Mouse (Mus musculus): ENCODE results near the gene Trank1.

Gene Trank1

DNA sequence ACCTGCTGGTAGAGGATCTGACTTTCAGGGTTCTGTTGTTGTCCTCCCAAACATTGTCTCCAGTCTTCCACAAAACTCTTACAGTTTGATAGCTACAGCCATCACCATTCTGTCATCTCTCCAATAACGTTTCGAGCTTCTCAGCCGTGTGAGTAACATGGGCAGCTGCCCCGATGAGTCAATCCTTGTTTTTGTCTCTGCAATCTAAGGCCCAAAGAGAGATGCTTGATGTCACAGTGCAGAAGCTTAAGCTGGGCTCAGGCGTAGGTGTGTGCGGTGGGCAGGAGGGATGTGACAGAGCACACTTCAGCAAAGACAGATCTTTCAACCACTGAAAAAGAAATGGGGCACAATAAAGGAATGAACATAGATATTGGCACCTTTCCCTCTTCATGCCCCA lies 7.5 kb upstream of the Trank1 start:
- no peak for DNase-seq

DNA sequence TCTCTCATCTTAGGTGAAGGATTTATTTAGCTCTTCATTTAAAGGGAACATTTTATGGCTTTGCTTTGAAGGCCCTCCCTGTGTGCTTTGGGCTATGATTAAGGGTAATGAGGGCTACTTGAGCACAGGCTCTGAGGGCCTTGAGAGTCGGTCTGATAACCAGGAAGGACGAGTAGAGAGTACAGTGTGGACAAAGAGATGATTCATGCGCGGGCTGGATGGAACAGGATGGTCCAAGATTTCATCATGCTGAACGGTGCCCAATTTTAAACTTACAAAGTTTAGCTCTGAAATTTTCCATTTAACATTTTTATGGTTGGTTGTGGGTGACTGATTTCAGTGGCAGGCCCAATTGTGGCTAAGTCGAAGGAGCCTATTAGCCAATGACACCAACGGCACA lies 5.4 kb upstream of the Trank1 start:
- no peak for DNase-seq

DNA sequence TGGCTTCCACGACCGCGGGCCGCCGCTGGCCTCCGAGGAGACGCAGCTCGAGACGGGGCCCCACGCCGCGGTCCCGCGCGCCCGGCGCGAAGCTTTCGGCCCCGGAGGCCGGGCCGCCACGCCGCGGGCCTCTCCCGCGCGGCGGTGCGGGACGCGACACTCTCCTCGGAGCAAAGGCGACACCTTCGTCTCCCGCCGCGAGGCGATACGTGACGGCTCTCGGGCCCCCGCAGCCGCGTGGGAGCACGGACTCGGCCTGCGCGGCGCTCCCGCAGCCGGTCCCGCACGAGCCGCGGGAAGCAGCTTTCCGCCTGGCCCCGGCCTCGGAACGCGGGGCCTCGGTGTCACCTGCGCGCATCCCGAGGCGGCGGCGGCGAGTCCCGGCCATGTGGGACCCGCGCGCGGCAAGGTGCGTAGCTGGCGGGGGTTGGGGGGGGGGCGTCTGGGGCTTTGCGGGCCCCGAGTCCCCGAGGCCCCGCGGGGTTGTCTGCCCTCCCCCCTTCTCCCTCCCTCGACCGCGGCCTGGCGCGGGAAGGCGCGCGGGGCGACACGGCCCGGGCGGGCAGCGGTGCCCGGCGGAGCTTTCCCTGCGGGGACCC lies 403 bp downstream of the Trank1 start:
- peak; percentile 21 for DNase-seq

DNA sequence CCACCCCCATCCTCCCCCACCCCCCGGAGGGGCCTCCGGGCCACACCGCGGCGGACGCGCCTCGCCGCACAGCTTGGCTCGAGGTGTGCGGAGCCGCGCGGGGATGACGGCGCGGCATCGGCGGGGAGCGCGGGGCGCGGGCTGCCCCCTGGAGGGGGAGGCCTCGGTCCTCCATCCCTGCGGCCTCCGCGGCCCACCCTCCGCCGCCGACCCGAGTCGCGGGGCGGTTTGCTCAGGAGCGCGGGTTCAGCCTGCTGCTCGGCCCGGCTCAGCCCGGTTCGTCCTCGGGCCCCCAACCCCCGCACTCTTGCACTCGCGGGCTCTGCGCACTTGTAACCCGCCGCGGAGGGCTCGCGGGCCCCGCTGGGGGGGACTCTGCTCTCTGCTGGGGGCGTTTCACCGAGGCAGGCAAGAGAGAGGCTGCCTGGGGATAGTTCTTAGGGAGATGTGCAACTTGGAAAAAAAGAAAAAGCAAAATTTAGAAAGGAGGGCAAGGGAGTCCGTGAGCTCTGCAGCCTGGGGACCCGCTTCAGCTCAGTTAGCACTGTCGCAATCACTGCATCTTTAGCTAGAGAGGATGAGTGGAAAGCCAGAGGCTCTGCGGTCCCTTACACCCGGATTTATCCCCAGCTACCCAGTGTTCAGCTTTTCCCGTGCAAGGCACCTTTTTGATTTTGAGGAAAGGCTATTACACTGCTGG lies 1.1 kb downstream of the Trank1 start:
- peak; percentile 34 for DNase-seq

DNA sequence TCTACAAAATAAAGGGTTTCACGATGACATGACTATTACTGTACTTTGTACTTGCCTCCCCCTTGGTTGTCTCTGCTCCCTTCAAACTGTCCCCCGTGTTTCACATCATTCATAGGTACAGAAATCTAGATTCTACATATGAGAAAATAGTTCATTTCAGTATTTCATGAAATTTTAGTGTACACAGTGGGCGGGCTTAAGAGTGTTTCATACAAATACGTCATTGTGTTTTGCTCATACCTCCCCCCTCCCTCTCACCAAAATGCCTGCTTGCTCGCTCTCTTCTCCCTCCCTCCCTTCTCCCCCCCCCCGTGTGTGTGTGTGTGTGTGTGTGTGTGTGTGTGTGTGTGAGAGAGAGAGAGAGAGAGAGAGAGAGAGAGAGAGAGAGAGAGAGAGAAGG lies 1.8 kb downstream of the Trank1 start:
- DNase-seq = no peak

DNA sequence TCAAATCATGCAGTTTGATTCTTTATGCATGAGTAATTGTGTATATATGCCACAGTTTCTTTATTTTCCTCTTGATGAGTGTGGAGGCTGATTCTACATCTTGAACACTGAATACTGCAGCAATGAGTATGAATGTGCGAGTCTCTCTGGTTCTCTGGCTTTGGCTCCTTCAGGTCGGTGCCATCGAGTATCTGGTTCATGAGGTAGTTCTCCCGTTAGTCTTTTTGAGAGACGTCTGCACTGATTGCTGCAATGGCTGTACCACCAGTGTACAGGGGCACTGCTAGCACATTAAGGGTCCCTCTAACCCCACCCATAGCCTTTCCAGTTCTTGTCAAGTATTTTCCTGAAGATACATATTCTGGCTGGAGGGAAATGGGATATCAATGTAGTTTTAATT lies 2.3 kb downstream of the Trank1 start:
- no peak for DNase-seq

DNA sequence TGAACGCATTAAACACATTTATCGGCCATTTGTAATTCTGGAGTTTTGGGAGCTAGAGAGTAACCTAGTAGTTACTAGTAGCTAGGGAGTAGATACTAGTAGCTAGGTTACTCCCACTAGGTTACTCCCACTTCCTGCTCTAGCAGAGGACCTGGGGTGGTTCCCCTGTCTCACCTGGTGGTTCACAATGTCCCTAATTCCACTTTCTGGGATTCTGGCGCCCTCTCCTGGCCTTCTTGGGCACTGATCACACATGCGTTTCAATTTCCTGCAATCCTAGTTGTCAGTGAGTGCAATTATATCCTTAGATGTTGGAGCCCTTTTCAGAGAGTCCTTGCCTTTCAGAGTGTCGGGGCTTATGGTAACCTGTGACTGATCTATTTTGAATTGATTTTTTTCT lies 2.7 kb downstream of the Trank1 start:
- peak; percentile 57 for DNase-seq

DNA sequence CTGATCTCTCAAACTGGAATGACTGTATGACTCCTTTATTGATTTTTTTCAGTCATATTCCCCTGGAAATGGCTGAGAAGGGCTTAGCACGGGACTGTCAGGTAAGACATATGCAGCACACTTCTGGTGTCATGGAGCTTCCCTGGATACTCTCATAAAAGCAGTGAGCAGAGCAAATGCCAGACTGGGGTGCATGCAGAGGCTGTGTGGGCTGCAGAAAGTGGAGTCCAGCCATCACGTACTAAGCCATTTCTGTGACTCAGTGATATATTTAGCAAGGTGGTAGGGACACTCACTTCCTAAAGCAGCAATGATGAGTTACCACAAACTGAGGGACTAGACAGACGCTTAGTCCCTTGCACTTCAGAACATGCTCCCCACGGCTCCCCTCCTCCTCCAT lies 9.4 kb downstream of the Trank1 start:
- DNase-seq = no peak

DNA sequence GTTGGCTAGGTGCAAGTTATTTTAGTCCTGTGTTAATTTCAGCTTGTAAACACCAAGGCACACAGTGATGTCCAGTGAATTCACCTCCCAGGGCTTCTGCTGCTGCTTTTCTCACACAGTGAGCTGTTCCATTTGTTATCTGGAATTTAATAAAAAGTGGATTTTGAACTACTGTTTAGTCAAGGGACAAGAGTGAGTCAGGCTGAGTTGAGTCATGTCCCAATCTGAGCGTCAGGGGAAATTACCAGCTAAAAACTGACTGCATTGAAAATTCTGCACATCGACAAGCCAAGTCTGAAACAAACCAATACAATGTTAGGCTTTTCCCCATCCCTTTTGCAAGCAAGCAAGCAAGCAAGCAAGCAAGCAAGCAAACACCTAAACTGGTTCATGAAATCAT lies 13.3 kb downstream of the Trank1 start:
- DNase-seq = no peak

DNA sequence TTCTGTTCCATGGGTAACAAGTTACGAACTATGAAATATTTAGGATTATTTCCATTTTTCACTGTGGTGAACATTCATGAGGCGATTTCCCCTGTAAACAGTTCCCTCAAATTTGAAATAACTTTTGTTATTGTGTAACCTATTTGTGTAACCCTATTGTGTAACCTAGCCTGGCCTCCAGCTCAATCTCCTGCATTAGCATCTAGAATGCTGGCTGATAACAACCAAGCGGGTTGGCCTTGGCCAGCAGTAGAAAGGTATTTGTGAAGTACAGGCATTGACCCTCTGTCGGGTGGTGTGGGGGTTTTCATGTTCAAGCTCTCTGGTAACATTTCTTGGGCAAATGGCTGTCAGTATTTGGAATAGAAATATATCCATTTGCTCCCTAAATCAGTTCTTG lies 18.3 kb downstream of the Trank1 start:
- no peak for DNase-seq

DNA sequence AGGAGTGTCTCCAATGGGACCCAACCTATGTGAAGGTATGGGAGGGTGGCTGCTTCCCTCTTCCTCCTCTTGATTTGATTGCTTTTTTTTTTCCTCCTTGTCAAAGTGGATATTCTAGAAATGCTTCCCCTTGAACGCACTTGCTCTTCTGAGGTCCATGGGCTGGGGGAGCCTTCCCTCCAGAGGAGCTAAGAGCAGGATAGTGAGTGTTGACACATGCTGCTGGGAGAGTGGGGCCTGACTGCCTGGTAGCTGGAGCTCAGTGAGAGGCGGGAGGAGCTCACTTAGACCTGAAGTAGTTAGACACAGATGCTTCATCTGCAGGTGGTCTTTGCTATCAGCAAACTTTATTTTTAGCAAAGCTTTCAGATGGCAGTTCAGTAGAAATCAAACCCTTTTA lies 22.3 kb downstream of the Trank1 start:
- no peak for DNase-seq

DNA sequence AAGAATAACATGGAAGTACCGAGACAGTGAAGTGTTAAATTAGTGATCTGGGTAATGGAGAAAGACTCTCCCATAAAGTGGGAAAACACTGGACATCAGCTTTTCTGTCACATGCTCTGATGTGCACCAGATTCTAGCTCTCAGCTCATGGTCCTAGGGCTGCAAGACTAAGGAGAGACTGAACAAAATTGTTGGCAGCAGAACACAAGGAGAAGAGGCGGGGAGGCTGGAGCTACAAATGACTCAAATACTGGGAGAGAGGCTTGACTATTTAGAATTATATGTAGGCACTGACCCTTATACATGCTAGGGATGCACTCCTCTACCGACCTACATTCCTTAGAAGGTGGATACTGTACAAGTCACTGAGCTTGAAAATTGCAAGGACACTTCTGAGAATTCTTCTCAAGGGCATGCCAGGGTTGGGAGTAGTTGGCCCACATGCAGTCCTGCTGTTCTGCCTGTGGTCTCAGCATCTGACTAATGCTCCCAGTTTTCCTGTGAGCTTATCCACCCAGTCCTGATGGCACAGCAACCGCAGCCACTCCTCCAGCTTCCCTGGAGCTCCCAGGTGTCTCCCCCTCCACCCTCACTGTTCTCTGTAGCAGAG lies 23.1 kb downstream of the Trank1 start:
- DNase-seq = no peak

DNA sequence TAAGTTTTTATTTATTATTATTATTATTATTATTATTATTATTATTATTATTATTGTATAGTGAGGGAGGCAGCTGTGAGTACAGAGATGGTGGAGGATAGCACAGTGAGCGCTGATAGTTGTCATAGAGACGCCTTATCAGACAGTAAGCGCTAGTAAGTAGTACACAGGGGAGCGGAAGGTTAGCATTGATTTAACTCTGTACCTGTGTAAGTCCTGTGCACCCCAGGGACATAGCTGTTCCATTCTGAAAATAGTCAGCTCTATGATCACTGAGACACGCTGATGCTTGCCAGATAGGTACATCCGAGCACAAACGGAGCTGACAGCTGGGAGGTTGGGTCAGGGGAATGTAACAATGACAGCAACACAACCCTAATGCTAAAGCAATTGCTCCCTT lies 39.7 kb downstream of the Trank1 start:
- no peak for DNase-seq

DNA sequence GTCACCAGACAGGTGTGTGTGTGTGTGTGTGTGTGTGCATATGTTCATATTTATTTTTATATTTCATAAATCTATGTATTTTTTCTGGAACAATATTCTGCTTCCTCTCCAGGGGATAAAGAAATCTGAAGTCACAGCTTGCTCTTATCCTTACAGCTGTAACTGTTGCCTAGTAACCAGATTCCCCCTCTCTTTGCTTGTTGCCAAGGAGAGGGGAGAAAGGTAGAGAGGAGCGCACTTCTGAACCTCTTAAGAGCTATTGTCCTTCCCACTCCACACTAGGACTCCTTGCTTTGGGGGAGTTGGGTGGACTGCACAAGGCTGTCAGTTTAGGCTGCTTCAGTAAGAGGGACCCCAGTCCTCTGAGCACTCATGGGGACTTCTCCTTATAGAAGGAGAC lies 40.1 kb downstream of the Trank1 start:
- DNase-seq = no peak

DNA sequence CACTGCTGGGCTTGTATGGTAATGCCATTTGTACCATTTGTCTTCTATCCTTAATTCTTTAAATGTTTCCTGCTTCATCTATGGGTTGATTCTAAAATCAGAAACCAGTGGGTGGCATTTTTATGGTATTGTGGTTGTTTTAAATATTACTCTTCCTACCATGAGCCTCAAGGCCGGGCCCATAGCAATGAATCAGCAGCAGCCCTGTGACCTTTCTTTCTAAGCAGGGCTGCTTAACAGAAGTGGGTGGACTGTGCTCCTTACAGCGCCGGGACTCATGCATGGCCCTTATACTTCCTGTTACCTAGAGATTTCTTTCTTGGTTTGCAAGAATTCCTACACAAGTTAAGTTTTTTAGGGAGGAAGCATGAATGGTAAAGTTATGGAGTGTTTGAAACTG lies 41.1 kb downstream of the Trank1 start:
- DNase-seq = no peak

DNA sequence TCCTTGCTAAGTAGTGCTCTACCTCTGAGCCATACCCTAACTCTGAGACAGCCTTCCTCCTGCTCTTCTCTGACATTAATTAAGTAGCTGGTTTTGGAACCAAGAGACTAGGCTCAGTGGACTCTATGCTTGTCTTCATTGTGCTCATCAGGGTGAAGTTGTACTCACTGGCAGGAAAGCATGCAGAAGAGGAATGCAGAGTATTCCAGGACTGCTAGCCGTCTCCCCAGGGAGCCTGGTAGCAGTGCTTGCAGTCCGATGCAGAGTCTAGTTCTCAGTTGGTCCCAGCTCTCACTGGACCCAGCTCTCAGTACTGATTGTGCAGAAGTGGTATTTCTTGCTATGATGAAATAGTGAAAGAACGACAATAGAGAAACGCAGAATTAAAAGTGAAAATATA lies 43.5 kb downstream of the Trank1 start:
- peak; percentile 39 for DNase-seq

DNA sequence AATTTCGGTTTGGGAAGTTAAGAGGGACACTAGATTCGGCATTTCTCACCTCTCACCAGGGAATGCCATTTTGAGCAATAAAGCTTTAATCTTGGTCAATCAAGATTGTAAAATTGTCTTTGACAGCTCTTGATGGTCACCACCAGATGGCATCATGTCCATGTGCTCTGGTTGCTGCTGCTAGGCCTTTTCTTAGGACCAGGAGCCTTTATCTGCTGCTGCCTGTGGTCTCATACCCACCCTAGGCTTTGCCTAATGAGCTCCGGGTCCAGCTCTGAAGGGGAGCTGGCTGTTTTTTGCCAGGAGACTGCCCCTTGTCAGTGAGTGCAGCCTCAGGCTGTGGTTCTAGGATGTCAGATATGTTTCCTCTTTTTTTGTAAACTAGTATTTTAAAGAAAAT lies 44.8 kb downstream of the Trank1 start:
- DNase-seq = peak; percentile 60

DNA sequence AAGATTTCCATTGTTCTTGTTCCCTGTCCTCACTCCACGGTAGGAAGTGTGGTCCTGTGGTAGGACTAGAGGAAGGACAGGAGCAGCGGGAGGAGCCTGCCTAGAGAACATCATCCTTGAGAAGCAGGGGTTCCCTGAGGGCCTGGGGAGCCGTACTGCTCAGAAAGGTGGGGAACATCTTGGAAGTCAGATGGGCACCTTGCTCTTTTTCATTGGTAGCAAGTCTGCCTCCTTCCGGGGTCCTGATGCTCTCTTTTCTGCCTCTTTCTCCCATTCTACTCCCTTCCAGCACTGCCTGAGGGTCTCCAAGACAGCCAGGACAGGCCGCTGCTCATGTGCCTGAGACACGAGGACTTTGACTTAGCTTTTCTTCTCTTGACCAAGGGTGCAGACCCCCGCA lies 52.1 kb downstream of the Trank1 start:
- DNase-seq = no peak

DNA sequence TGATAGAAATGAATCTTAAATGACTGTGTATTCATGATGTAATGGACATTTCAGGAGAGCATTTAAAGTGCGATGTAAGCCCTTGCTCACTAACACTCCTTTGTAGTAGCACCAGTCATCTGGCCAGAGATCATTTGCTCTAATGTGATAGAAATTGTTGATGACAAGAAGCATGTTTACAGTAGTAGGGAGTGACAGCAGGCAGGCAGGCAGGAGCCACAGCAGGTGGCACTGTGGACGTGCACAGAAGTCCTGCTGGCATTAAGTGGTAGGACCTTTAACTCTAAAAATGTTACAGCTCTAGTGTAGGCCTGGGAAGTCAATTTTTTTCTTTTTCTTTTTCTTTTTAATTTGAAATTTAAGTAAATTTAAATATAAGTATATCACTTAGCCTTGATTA lies 56.2 kb downstream of the Trank1 start:
- DNase-seq = no peak

DNA sequence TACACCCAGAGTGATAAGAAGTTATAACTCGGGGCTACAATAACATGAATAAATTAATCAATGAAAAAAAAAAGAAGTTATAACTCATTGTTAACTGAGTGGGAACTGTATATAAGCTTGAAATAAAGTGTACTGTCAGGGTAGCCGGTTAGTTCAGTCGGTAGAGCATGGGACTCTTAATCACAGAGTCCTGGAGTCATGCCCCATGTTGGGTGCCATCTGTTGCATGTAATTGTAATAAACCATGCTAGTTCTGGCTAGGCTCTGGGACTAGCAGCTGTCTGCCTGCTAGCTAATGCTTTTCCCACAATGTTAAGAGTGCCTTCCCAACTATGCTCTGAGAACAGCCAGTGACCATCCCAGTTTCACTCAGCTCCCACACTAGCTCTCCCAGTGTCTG lies 60.5 kb downstream of the Trank1 start:
- no peak for DNase-seq

DNA sequence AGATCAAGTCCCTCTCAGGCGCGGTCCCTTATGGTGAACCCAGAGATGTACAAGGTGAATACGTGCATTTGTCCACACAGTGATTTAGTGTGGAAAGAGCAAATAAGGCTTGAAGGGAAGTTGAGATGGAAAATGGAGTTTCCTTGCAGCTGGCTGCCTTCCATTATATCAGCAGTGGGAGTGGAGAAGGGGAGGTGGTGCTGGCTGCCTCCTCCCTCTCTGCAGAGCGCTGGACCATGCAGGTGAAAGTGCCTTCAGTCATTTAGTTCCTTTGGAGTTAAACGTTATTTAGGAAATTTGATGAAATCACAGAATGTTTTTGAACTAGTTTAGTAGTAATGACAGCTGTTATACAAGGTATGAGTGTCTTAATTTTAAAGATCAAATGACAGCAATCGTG lies 66.3 kb downstream of the Trank1 start:
- DNase-seq = no peak

DNA sequence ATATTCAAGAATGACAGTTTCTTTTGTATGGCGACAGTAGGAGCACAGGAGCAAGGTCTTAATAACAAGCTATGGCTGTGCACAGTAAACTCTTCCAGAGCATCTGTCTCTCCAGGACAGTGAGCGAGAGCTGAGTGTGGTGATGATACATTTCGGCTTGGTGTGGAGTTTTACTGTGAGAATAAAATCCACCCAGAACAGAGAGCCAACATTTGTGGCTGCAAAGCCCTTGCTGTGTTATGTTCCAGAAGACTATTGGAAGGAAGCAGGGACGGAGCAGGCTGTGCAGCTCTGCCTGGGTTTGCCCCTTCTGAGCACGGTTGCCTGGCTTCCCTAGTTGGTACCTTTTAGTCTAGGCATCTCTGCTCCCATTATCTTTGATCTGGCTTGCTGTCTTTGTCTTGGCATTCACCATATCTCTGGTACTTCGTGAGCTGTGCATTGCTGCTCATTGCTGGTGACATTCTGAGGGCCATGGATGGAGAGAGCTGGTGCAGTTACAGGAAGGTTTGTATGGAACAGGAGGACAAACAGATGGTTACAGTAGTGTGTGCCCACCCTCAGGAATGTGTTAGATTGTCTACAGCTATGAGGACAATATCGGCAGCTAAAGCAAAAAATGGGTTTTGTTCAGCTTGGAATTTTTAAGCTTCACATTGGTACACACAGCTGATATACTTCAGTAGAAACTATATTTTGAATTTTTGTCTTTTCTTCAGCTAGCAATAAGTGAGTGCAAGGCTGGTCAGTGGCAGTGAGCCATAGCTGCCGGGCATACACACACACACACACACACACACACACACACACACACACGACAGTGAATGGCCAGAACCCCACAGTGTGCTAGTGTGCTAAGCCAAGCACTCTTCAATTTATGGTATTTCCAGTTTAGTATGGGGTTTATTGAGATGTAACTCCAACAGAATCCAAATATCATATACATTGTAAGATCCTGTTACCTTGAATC lies 69.8 kb downstream of the Trank1 start:
- no peak for DNase-seq

DNA sequence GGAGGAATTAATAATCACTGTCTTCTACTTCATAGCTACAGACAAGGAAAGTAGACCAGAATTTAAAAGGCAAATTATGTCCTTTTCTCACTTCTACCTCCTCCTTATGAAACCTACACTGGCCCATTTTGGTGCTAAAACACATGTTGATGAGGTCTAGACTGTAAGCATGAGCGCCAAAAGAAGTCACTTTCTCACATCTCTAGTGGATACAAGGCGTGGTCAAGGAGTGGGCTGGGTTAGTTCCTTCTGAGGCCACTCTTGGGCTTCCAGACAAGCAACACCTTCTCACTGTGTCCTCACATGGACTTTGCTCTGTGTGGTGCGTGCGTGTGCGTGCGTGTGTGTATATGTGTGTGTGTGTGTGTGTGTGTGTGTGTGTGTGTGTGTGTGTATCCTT lies 70.9 kb downstream of the Trank1 start:
- DNase-seq = no peak

DNA sequence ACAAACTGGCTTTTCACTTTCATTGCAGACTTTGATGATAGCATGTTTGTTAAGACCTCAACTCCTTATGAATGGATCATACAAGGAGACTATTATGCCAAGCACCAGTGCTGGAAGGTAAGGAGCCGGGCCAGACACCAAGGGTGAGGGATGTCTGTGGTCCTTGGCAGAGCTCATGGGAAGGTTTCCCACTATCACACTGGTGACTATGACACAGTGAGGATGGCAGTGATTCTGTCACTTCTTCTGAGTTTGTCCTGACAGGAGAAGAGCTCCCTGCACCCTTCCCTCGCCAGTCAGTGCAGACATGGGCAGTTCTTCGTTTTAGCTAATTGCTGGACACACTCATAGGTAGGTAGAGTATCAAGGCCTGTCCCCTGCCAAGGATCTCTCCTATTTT lies 71.5 kb downstream of the Trank1 start:
- DNase-seq = no peak

Measured in embryo, embryonic 11 days (tissue).